Mouse (Mus musculus) hindbrain, postnatal 0 days (tissue): ENCODE data around the gene Mybpc3. TPM values are rescaled to one million over a fixed set of nuclear protein-coding genes. Genes with fewer than 3 reads are reported as not detected.

Experiments used
- ATAC-seq: fragments of 200-750 bp; cut with Nextera tagmentation; 2 replicates; pipeline ENCODE4 v1.8.0; 2017; ENCODE audit warnings: mild to moderate bottlenecking, moderate TSS enrichment, moderate library complexity
- DNase-seq: peaks from one replicate; pipeline ENCODE4 v3.0.0-alpha.2; 2015; ENCODE audit warnings: low spot score
- H3K27ac ChIP-seq: fragments of 300-500 bp; sonication (generic); 2 replicates; pipeline ENCODE4 v1.5.1; 2014; ENCODE audit warnings: mild to moderate bottlenecking
- H3K27me3 ChIP-seq: fragments of 300-500 bp; sonication (generic); 2 replicates; pipeline ENCODE4 v1.6.1; 2014; ENCODE audit warnings: low read length, mixed read lengths; ENCODE audit not compliant: insufficient read depth
- H3K36me3 ChIP-seq: fragments of 300-500 bp; sonication (generic); 2 replicates; pipeline ENCODE4 v1.6.1; 2014; ENCODE audit warnings: low read length, mixed read lengths; ENCODE audit not compliant: insufficient read depth
- H3K4me1 ChIP-seq: fragments of 300-500 bp; sonication (generic); 2 replicates; pipeline ENCODE4 v1.6.1; 2014; ENCODE audit warnings: antibody characterized with exemption, low read length, mixed read lengths; ENCODE audit not compliant: insufficient read depth
- H3K4me2 ChIP-seq: fragments of 300-500 bp; sonication (generic); 2 replicates; pipeline ENCODE4 v1.6.1; 2014; ENCODE audit warnings: low read depth, mild to moderate bottlenecking, low read length, moderate library complexity, mixed read lengths
- H3K4me3 ChIP-seq: fragments of 300-500 bp; sonication (generic); 2 replicates; pipeline ENCODE4 v1.5.1; 2014; ENCODE audit warnings: low read length
- H3K9ac ChIP-seq: fragments of 300-500 bp; sonication (generic); replicated peaks from 2 replicates; pipeline ENCODE4 v1.6.1; 2014; ENCODE audit warnings: mild to moderate bottlenecking, low read length, moderate library complexity, mixed read lengths
- H3K9me3 ChIP-seq: fragments of 300-500 bp; sonication (generic); 2 replicates; pipeline ENCODE4 v1.6.1; 2016; ENCODE audit warnings: low read length, mixed read lengths
- CTCF ChIP-seq: IDR thresholded peaks from 2 replicates; pipeline ENCODE4 v1.5.1; 2016; ENCODE audit warnings: antibody characterized with exemption, control low read depth, low read depth
- WGBS: fragments of 180-500 bp; shearing (Covaris S2); extraction: QIAGEN DNeasy Blood & Tissue Kit; methylation state at CpG from one replicate; pipeline ENCODE4 v1.1.7; 2014; 5-methylcytosine and 5-hydroxymethylcytosine counted together
- polyA plus RNA-seq: library from polyadenylated mRNA; unstranded; fragments of >200 nt; fragmentation: Nextera tagmentation; extraction: Ambion mirVana; gene quantifications from 2 replicates; pipeline ENCODE4 v1.2.1, GENCODE M21; 2015
- total RNA-seq: library from RNA; depleted of rRNA; stranded (reverse); fragments of >200 nt; gene quantifications from 2 replicates; pipeline ENCODE4 v1.2.3, GENCODE M21; 2014

Mybpc3 gene
- total and polyA plus RNA-seq, 2 experiments from 2014 or later, result 0.13 to 0.37 TPM

DNA sequence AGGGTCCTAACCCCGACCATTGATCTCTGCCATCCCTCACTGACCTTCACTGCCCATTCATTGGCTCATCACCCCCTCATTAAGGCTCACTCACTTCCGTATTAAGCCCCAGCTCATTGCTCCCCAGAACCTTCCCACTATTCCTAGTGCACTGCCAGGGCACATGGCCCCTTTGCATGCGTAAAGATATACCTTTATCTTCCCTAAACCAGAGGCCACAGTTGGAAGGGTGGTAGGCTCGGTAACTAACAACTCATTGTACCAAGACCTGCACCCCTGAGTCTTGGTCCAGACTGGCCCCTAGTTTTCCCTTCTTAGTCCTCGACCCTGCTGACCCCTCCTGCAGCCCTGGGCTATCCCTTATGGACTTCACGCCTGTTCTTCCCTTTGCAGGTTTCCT lies 4.1 kb upstream of the Mybpc3 start:
- H3K4me1 ChIP-seq, result no peaks in the 10 kb centered on the region

DNA sequence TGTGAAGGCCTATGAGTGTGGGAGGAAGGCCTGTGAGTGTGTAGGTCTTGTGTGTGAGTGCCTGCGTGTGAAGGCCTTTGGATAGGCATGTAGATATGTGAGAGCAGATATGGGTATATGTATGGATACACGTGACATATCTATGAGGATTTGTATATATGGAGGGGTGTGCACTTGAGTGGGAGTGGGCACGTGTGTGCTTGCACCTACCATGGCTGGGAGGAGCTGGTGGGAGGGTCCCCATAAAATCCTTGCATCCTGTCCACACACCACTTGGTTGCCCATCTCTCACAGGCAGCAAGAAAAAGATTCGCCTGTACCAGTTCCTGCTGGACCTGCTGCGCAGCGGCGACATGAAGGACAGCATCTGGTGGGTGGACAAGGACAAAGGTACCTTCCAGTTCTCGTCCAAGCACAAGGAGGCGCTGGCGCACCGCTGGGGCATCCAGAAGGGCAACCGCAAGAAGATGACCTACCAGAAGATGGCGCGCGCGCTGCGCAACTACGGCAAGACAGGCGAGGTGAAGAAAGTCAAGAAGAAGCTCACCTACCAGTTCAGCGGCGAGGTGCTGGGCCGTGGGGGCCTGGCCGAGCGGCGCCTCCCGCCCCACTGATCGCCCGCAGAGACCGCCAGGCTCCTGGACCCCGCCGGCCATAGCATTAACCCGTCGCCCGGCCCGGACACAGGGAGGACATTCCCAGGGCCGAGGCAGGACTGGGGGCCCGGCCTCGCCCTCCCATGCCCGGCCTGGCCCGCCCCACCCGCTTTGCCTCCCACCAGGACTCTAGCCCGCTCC lies 3.0 kb upstream of the Mybpc3 start:
- peak; percentile 74 for ATAC-seq

More for the DNA sequence above, 4.1 kb upstream of the Mybpc3 start:
- no peak overlapping the region for H3K9ac ChIP-seq
- no peak for DNase-seq
- H3K36me3 ChIP-seq, result no peaks in the 10 kb centered on the region
- 74% methylated on average over 6 of the region's 6 CpGs for WGBS
- no peak overlapping the region for H3K4me3 ChIP-seq
- no peaks in the 10 kb centered on the region for H3K27me3 ChIP-seq
- no peak for ATAC-seq
- no peaks in the 10 kb centered on the region for H3K9me3 ChIP-seq
- H3K27ac ChIP-seq, result no peak overlapping the region
- no peak overlapping the region for H3K4me2 ChIP-seq
- TF ChIP-seq CTCF, result no peak

DNA sequence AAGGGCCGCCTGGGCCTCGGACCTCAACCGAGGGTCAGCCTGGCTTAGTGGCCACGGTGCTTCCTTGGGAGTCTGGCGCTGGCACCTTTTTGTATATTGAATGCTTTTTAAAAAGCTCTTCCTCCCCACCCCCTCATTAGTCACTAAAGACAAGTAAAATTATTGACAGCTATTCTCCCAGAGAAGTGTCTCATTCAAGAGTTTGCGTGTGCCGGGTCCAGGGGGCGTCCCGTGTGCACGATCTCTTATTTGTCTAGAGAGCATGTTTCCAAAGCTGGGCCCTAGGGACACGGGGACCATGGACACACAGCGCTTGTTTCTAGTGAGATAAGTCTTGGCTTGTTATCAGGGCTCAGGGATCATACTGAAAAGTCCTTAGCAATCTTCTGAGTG lies 2.4 kb upstream of the Mybpc3 start:
- Histone ChIP-seq H3K4me3 (peak overlapping the region; percentile 34), H3K4me1 (no peaks in the 10 kb centered on the region), H3K36me3 (no peaks in the 10 kb centered on the region), H3K27ac (no peak overlapping the region), H3K27me3 (no peaks in the 10 kb centered on the region), H3K4me2 (peak overlapping the region; percentile 68), H3K9me3 (no peaks in the 10 kb centered on the region), H3K9ac (0 out of 2 replicates have a peak overlapping the region, but pooled peaks have one; percentile 30)
- TF ChIP-seq CTCF, result no peak
- DNase-seq (no peak), ATAC-seq (no peak)
- 32% methylated on average over 12 of the region's 12 CpGs for WGBS

More for the DNA sequence above, 3.0 kb upstream of the Mybpc3 start:
- peak overlapping the region; percentile 34 for H3K4me3 ChIP-seq
- H3K9me3 ChIP-seq, result no peaks in the 10 kb centered on the region
- H3K27ac ChIP-seq, result no peak overlapping the region
- H3K4me1 ChIP-seq, result no peaks in the 10 kb centered on the region
- H3K36me3 ChIP-seq, result no peaks in the 10 kb centered on the region
- peak overlapping the region; percentile 68 for H3K4me2 ChIP-seq
- peak; percentile 98 for TF ChIP-seq CTCF
- peak; percentile 92 for DNase-seq
- 8% methylated on average over 42 of the region's 42 CpGs for WGBS
- H3K9ac ChIP-seq, result 0 out of 2 replicates have a peak overlapping the region, but pooled peaks have one; percentile 30
- H3K27me3 ChIP-seq, result no peaks in the 10 kb centered on the region

DNA sequence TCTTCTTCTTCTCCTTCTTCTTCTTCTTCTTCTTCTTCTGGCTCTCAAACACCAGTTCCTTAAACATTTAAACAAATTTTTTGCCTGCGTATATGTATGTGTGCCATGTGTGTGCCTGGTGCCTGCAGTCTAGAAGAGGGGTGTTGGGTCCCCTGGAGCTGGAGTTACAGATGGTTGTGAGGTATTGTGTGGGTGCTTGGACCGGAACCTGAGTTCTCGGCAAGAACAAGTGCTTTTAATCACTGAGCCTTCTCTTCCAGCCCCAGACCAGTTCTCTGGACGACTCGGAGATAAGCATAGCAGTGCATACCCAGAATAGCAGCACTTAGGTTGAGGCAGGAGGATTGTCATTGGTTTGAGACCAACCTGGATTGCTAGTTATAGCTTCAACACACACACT lies 1.1 kb upstream of the Mybpc3 start:
- H3K4me2 ChIP-seq, result no peak overlapping the region
- no peaks in the 10 kb centered on the region for H3K4me1 ChIP-seq
- H3K4me3 ChIP-seq, result no peak overlapping the region
- no peak for TF ChIP-seq CTCF
- WGBS, result 84% methylated on average over 5 of the region's 5 CpGs
- H3K9ac ChIP-seq, result no peak overlapping the region
- no peaks in the 10 kb centered on the region for H3K36me3 ChIP-seq
- no peaks in the 10 kb centered on the region for H3K9me3 ChIP-seq
- no peaks in the 10 kb centered on the region for H3K27me3 ChIP-seq
- ATAC-seq, result no peak
- DNase-seq, result no peak
- H3K27ac ChIP-seq, result no peak overlapping the region

DNA sequence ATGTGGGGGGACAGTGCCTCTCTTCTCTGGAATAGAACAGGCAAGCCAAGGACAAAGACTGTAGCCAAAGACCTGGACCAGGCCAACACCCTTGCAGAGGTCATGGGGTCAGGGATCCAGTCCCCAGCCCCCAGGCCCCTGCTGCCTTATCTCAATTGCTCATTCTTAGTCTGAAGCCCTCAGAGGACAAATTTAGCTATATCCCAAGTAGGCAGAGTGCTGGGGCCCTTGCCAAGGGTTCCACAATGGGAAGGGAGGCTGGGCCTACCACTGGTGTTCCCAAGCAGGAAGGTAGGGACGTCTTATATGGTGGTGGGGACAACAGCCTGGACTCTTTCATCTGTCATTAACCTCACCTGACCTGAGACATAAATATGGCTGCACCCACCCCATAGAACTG lies 703 bp downstream of the Mybpc3 start:
- Histone ChIP-seq H3K9me3 (no peaks in the 10 kb centered on the region), H3K27ac (no peak overlapping the region)
- WGBS, result 75% methylated on average over 1 of the region's 1 CpGs

DNA sequence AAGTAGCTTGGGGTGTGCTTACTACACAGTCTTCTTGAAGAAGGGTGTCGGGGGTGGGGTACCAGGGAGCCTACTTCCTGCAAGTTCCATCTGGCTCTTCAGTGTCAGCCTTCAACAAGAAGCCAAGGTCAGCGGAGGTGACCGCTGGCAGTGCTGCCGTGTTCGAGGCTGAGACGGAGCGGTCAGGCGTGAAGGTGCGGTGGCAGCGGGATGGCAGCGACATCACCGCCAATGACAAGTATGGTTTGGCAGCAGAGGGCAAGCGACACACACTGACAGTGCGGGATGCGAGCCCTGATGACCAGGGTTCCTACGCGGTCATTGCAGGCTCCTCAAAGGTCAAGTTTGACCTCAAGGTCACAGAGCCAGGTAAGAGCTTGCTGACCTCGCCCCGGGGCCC lies 1.1 kb downstream of the Mybpc3 start:
- 83% methylated on average over 19 of the region's 19 CpGs for WGBS
- no peak overlapping the region for H3K27ac ChIP-seq
- no peak for DNase-seq

More for the DNA sequence above, 703 bp downstream of the Mybpc3 start:
- H3K4me3 ChIP-seq, result no peak overlapping the region
- H3K36me3 ChIP-seq, result no peaks in the 10 kb centered on the region
- no peak overlapping the region for H3K9ac ChIP-seq
- H3K4me1 ChIP-seq, result no peaks in the 10 kb centered on the region
- H3K4me2 ChIP-seq, result no peak overlapping the region
- TF ChIP-seq CTCF, result no peak
- no peaks in the 10 kb centered on the region for H3K27me3 ChIP-seq
- no peak for ATAC-seq
- no peak for DNase-seq

DNA sequence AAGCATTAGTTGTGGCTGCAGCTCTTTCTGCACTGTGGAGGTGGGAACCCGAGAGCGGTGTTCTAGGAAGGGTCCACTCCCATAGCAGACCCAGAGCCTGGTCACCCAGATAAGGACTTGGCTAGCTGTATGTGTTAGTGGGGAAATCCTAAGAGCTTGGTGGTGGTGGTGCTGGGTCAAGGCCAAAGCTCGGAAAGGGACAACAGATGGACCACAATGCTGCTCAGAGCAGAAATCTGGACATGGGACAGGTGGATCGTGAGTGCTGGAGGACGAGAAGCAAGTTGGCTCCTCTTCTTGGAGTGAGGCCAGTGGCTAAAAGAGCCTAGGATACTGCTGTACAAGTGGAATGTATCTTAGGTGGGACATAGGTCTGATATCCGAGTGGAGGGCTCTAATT lies 1.6 kb downstream of the Mybpc3 start:
- Histone ChIP-seq H3K9me3 (no peaks in the 10 kb centered on the region), H3K4me3 (no peak overlapping the region), H3K4me1 (no peaks in the 10 kb centered on the region), H3K27me3 (no peaks in the 10 kb centered on the region), H3K27ac (no peak overlapping the region), H3K9ac (no peak overlapping the region), H3K36me3 (no peaks in the 10 kb centered on the region), H3K4me2 (no peak overlapping the region)
- ATAC-seq (no peak), DNase-seq (peak; percentile 22)
- no peak for TF ChIP-seq CTCF
- WGBS, result 69% methylated on average over 6 of the region's 6 CpGs

More for the DNA sequence above, 1.1 kb downstream of the Mybpc3 start:
- Histone ChIP-seq H3K4me1 (no peaks in the 10 kb centered on the region), H3K36me3 (no peaks in the 10 kb centered on the region), H3K4me3 (no peak overlapping the region), H3K9ac (no peak overlapping the region), H3K27me3 (no peaks in the 10 kb centered on the region), H3K9me3 (no peaks in the 10 kb centered on the region), H3K4me2 (no peak overlapping the region)
- TF ChIP-seq CTCF, result no peak
- no peak for ATAC-seq
